Mouse (Mus musculus): ENCODE data around the gene Arl6. TPM values are rescaled to one million over a fixed set of nuclear protein-coding genes. Genes with fewer than 3 reads are reported as not detected.

The Arl6 gene
- polyA plus RNA-seq, 1 experiment from 2014 or later, result 42.0 TPM

GRCm38 (mm10) chr16:59594714-59595113, 44.5 kb downstream of the Arl6 start:
- H3K36me3 ChIP-seq (ENCODE audit: control insufficient read depth, insufficient read depth, low read length), result no peaks in the 10 kb centered on the region
- H3K9me3 ChIP-seq (ENCODE audit: control insufficient read depth, low read length), result no peaks in the 10 kb centered on the region
- H3K4me1 ChIP-seq (ENCODE audit: control insufficient read depth, insufficient read depth, low read length), result 0 out of 2 replicates have a peak, but pooled peaks cover 3% of the 10 kb centered on the region
- no peak for ATAC-seq (ENCODE audit: low FRiP score, low TSS enrichment)
- no peaks in the 10 kb centered on the region for H3K27me3 ChIP-seq (ENCODE audit: control insufficient read depth, insufficient read depth, low read length)
- H3K27ac ChIP-seq (ENCODE audit: low read depth, low read length), result no peak overlapping the region
- no peak overlapping the region for H3K9ac ChIP-seq (ENCODE audit: low read depth, low read length)
- H3K4me2 ChIP-seq (replicated peaks; ENCODE audit: low read depth, low read length), result no peak overlapping the region
- WGBS, result 60% methylated on average over 3 of the region's 3 CpGs
- H3K4me3 ChIP-seq (ENCODE audit: low read length), result no peak overlapping the region

- Histone ChIP-seq H3K4me3 (ENCODE audit: low read length) (no peak overlapping the region), H3K4me1 (ENCODE audit: control insufficient read depth, insufficient read depth, low read length) (0 out of 2 replicates have a peak, but pooled peaks cover 7% of the 10 kb centered on the region), H3K27ac (ENCODE audit: low read depth, low read length) (no peak overlapping the region), H3K36me3 (ENCODE audit: control insufficient read depth, insufficient read depth, low read length) (no peaks in the 10 kb centered on the region), H3K4me2 (replicated peaks; ENCODE audit: low read depth, low read length) (no peak overlapping the region), H3K9ac (ENCODE audit: low read depth, low read length) (no peak overlapping the region), H3K27me3 (ENCODE audit: control insufficient read depth, insufficient read depth, low read length) (no peaks in the 10 kb centered on the region), H3K9me3 (ENCODE audit: control insufficient read depth, low read length) (no peaks in the 10 kb centered on the region)
- 66% methylated on average over 6 of the region's 6 CpGs for WGBS
- no peak for ATAC-seq (ENCODE audit: low FRiP score, low TSS enrichment)
Measured at GRCm38 (mm10) chr16:59590790-59591189, 48.4 kb downstream of the Arl6 start.

GRCm38 (mm10) chr16:59588351-59589025, 50.7 kb downstream of the Arl6 start:
- Histone ChIP-seq H3K9ac (ENCODE audit: low read depth, low read length) (no peak overlapping the region), H3K4me3 (ENCODE audit: low read length) (no peak overlapping the region), H3K36me3 (ENCODE audit: control insufficient read depth, insufficient read depth, low read length) (no peaks in the 10 kb centered on the region), H3K27ac (ENCODE audit: low read depth, low read length) (no peak overlapping the region), H3K9me3 (ENCODE audit: control insufficient read depth, low read length) (no peaks in the 10 kb centered on the region), H3K27me3 (ENCODE audit: control insufficient read depth, insufficient read depth, low read length) (no peaks in the 10 kb centered on the region), H3K4me1 (ENCODE audit: control insufficient read depth, insufficient read depth, low read length) (0 out of 2 replicates have a peak, but pooled peaks cover 7% of the 10 kb centered on the region), H3K4me2 (replicated peaks; ENCODE audit: low read depth, low read length) (no peak overlapping the region)
- ATAC-seq (ENCODE audit: low FRiP score, low TSS enrichment), result no peak
- 87% methylated on average over 13 of the region's 13 CpGs for WGBS

GRCm38 (mm10) chr16:59587816-59588215, 51.4 kb downstream of the Arl6 start:
- ATAC-seq (ENCODE audit: low FRiP score, low TSS enrichment), result no peak
- no peak overlapping the region for H3K27ac ChIP-seq (ENCODE audit: low read depth, low read length)
- WGBS, result 87% methylated on average over 10 of the region's 10 CpGs

GRCm38 (mm10) chr16:59586911-59587310, 52.3 kb downstream of the Arl6 start:
- Histone ChIP-seq H3K4me2 (replicated peaks; ENCODE audit: low read depth, low read length) (no peak overlapping the region), H3K9ac (ENCODE audit: low read depth, low read length) (no peak overlapping the region), H3K9me3 (ENCODE audit: control insufficient read depth, low read length) (no peaks in the 10 kb centered on the region), H3K36me3 (ENCODE audit: control insufficient read depth, insufficient read depth, low read length) (no peaks in the 10 kb centered on the region), H3K27ac (ENCODE audit: low read depth, low read length) (no peak overlapping the region), H3K27me3 (ENCODE audit: control insufficient read depth, insufficient read depth, low read length) (no peaks in the 10 kb centered on the region), H3K4me1 (ENCODE audit: control insufficient read depth, insufficient read depth, low read length) (0 out of 2 replicates have a peak, but pooled peaks cover 7% of the 10 kb centered on the region), H3K4me3 (ENCODE audit: low read length) (no peak overlapping the region)
- ATAC-seq (ENCODE audit: low FRiP score, low TSS enrichment), result 0 out of 2 replicates have a peak, but pooled peaks have one; percentile 9
- 94% methylated on average over 8 of the region's 8 CpGs for WGBS

More at GRCm38 (mm10) chr16:59587816-59588215, 51.4 kb downstream of the Arl6 start:
- H3K27me3 ChIP-seq (ENCODE audit: control insufficient read depth, insufficient read depth, low read length), result no peaks in the 10 kb centered on the region
- H3K4me1 ChIP-seq (ENCODE audit: control insufficient read depth, insufficient read depth, low read length), result 0 out of 2 replicates have a peak, but pooled peaks cover 7% of the 10 kb centered on the region
- no peaks in the 10 kb centered on the region for H3K36me3 ChIP-seq (ENCODE audit: control insufficient read depth, insufficient read depth, low read length)
- no peaks in the 10 kb centered on the region for H3K9me3 ChIP-seq (ENCODE audit: control insufficient read depth, low read length)
- H3K4me2 ChIP-seq (replicated peaks; ENCODE audit: low read depth, low read length), result no peak overlapping the region
- H3K4me3 ChIP-seq (ENCODE audit: low read length), result no peak overlapping the region
- H3K9ac ChIP-seq (ENCODE audit: low read depth, low read length), result no peak overlapping the region

- Histone ChIP-seq H3K4me1 (ENCODE audit: control insufficient read depth, insufficient read depth, low read length) (0 out of 2 replicates have a peak, but pooled peaks cover 7% of the 10 kb centered on the region), H3K9me3 (ENCODE audit: control insufficient read depth, low read length) (no peaks in the 10 kb centered on the region), H3K9ac (ENCODE audit: low read depth, low read length) (no peak overlapping the region), H3K4me2 (replicated peaks; ENCODE audit: low read depth, low read length) (no peak overlapping the region), H3K36me3 (ENCODE audit: control insufficient read depth, insufficient read depth, low read length) (no peaks in the 10 kb centered on the region), H3K4me3 (ENCODE audit: low read length) (no peak overlapping the region), H3K27ac (ENCODE audit: low read depth, low read length) (no peak overlapping the region), H3K27me3 (ENCODE audit: control insufficient read depth, insufficient read depth, low read length) (no peaks in the 10 kb centered on the region)
- 39% methylated on average over 6 of the region's 6 CpGs for WGBS
- peak; percentile 83 for ATAC-seq (ENCODE audit: low FRiP score, low TSS enrichment)
Measured at GRCm38 (mm10) chr16:59586276-59586675, 52.9 kb downstream of the Arl6 start.

- no peak overlapping the region for H3K4me2 ChIP-seq (replicated peaks; ENCODE audit: low read depth, low read length)
- ATAC-seq (ENCODE audit: low FRiP score, low TSS enrichment), result peak; percentile 47; the same call in 1 of the 2 replicates
- no peak overlapping the region for H3K27ac ChIP-seq (ENCODE audit: low read depth, low read length)
- 0 out of 2 replicates have a peak, but pooled peaks cover 7% of the 10 kb centered on the region for H3K4me1 ChIP-seq (ENCODE audit: control insufficient read depth, insufficient read depth, low read length)
- no peak overlapping the region for H3K9ac ChIP-seq (ENCODE audit: low read depth, low read length)
- no peaks in the 10 kb centered on the region for H3K36me3 ChIP-seq (ENCODE audit: control insufficient read depth, insufficient read depth, low read length)
- no peak overlapping the region for H3K4me3 ChIP-seq (ENCODE audit: low read length)
- no peaks in the 10 kb centered on the region for H3K27me3 ChIP-seq (ENCODE audit: control insufficient read depth, insufficient read depth, low read length)
- WGBS, result 74% methylated on average over 4 of the region's 4 CpGs
- no peaks in the 10 kb centered on the region for H3K9me3 ChIP-seq (ENCODE audit: control insufficient read depth, low read length)
Measured at GRCm38 (mm10) chr16:59585706-59586244, 53.4 kb downstream of the Arl6 start.

- 0 out of 2 replicates have a peak, but pooled peaks cover 4% of the 10 kb centered on the region for H3K4me1 ChIP-seq (ENCODE audit: control insufficient read depth, insufficient read depth, low read length)
- no peaks in the 10 kb centered on the region for H3K27me3 ChIP-seq (ENCODE audit: control insufficient read depth, insufficient read depth, low read length)
- WGBS, result 90% methylated on average over 5 of the region's 5 CpGs
- ATAC-seq (ENCODE audit: low FRiP score, low TSS enrichment), result no peak
- H3K27ac ChIP-seq (ENCODE audit: low read depth, low read length), result no peak overlapping the region
- H3K4me2 ChIP-seq (replicated peaks; ENCODE audit: low read depth, low read length), result no peak overlapping the region
- no peaks in the 10 kb centered on the region for H3K9me3 ChIP-seq (ENCODE audit: control insufficient read depth, low read length)
- no peak overlapping the region for H3K4me3 ChIP-seq (ENCODE audit: low read length)
- H3K36me3 ChIP-seq (ENCODE audit: control insufficient read depth, insufficient read depth, low read length), result no peaks in the 10 kb centered on the region
- H3K9ac ChIP-seq (ENCODE audit: low read depth, low read length), result no peak overlapping the region
Measured at GRCm38 (mm10) chr16:59583515-59583914, 55.7 kb downstream of the Arl6 start.

GRCm38 (mm10) chr16:59579237-59579636, 60.0 kb downstream of the Arl6 start:
- Histone ChIP-seq H3K9ac (ENCODE audit: low read depth, low read length) (no peak overlapping the region), H3K4me1 (ENCODE audit: control insufficient read depth, insufficient read depth, low read length) (0 out of 2 replicates have a peak, but pooled peaks cover 1% of the 10 kb centered on the region), H3K4me3 (ENCODE audit: low read length) (no peak overlapping the region), H3K4me2 (replicated peaks; ENCODE audit: low read depth, low read length) (no peak overlapping the region), H3K36me3 (ENCODE audit: control insufficient read depth, insufficient read depth, low read length) (0 out of 2 replicates have a peak, but pooled peaks cover 2% of the 10 kb centered on the region), H3K27me3 (ENCODE audit: control insufficient read depth, insufficient read depth, low read length) (no peaks in the 10 kb centered on the region), H3K9me3 (ENCODE audit: control insufficient read depth, low read length) (no peaks in the 10 kb centered on the region), H3K27ac (ENCODE audit: low read depth, low read length) (no peak overlapping the region)
- 87% methylated on average over 8 of the region's 8 CpGs for WGBS
- ATAC-seq (ENCODE audit: low FRiP score, low TSS enrichment), result no peak
